Mouse (Mus musculus) cerebellum, adult (tissue): ENCODE results near the gene H2-Q10.
"Not testable (repeated sequence)": the region's sequence is repeated elsewhere in the genome, so short reads cannot be mapped to it uniquely, and the experiment has no call there.

Source experiments
- ATAC-seq: cut with Nextera tagmentation; 2 replicates; pipeline ENCODE4 v1.9.2; 2017; ENCODE audit warnings: mild to moderate bottlenecking, moderate library complexity, mixed read lengths; ENCODE audit not compliant: insufficient number of reproducible peaks, low FRiP score, low TSS enrichment

H2-Q10 gene

DNA sequence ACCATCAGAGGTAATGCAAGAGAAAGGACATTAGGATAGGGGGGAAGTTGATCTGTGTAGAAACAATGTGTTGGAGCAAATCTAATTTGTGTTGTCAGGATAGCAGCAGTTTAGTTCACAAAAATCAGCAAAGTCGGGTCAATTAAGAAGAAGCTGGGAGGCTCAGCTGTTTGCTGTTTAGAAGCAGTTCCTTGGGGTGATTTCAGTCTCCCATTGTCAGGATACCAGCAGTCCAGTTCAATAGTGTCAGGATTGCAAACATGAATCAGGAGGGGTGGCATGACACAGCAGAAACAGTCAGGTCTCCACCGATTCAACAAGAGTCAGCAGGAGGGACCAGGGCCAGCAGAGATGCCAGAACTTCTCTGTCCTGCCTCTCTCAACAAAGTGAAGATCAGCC is 25.4 kb upstream of the H2-Q10 start:
- ATAC-seq, result not testable (repeated sequence)

DNA sequence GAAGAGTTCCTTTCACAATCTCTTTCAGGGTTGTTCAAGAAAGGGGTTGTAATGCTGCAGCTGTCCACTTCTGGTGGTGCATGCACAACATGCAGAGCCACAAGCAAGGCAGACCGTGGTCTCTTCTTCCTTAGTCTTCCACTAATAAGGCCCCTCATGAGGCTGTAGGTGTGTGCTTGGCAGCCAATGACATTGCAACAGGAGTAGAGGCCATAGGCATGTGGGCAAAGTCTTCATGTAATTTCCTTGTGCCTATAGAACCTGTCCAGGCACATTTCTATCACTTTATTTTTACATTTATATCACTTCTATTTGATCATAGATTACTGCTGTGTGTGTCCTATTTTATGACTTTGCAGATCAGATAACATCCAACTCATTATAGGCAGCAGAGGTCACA is 11.6 kb upstream of the H2-Q10 start:
- not testable (repeated sequence) for ATAC-seq

DNA sequence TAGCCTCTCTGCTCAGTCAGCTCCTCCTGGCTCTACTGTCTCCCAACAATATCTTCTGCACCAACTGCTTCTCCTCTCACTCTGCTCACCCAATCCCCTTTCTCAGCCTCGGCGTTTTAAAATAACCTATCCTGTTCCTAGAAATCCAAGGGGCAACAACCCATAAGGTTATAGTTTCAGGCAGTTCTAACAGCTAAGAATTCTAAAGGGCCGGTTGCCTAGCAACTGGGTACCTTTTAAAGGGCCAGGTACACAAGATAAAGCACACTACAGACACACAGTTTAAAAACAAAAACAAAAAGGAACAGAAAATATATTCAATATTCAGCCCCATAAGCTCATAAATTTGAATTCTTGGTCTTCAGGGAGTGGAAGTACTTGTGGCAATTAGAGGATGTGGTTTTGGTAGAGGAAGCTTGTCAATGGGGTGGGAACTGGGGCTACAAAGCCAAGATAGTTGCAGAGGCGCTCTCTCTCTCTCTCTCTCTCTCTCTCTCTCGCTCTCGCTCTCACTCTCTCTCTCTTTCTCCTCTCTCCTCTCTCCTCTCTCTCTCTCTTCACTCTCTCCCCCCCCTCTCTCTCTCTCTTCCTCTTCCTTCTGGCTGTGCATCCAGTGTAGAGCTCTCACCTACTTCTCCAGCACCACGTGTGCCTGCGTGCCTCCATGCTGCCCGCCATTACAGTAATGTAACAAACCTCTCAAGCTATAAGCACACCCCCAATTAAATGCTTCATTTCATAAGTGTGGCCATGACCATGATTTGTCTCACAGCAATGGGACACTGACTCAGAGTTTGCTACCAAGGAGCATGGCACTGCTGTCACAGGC is 9.2 kb upstream of the H2-Q10 start:
- ATAC-seq, result not testable (repeated sequence)

DNA sequence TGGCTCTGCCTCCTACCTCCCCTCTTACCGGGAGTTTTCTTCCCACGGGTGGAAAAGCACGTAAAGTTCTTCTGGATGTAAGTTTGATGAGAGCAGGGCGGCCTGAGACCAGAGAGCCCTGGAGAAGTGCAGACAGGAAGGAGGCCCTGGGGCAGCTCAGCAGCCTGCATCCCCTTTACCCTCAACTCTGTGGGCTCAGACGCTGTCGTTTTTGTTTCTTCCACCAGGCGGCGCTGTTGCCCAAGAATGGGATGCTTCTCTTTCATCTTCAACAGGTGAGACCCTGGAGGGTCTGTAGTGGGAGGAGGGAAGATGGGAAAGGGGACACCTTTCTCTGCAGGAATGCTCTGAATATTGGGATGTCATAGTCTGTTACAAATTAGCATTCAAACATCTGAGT is 4.2 kb upstream of the H2-Q10 start:
- ATAC-seq, result not testable (repeated sequence)

DNA sequence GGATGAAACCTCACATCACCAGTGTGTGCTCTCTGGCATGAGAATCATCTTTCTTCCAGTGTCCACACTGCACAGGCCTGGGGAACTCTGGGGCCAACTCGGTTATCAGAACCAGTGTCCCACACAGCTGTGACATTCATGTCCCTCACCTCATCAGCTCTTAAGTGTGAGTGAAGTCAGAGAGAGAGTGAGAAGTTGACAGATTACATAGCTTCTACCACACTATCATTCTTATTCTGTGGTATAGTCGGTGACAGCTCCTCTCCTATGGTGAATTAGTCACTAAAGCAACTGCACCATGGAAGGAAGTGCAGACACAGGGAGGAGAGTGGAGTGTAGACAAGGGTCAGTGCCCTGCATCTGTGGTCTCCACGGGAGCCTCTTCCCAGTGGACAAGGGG is 953 bp upstream of the H2-Q10 start:
- not testable (repeated sequence) for ATAC-seq

DNA sequence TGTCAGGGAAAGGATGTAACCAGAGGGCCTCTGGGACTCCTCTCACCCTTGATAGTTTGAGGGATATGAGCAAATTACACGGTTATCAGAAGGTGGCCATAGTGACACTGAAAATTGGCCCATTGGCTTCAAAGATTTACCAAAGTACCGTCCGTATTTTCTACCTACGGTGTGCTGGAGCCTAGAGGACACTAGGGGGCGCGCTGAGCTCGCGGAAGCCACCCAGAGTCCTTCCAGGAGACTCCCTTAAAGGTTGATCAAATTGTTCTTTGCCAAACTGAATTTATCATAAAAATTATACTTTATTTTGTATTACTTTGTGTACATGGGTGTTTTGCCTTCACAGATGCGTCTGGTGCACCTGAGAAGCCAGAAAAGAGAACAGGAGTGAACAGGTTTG is 14.2 kb downstream of the H2-Q10 start:
- no peak for ATAC-seq

DNA sequence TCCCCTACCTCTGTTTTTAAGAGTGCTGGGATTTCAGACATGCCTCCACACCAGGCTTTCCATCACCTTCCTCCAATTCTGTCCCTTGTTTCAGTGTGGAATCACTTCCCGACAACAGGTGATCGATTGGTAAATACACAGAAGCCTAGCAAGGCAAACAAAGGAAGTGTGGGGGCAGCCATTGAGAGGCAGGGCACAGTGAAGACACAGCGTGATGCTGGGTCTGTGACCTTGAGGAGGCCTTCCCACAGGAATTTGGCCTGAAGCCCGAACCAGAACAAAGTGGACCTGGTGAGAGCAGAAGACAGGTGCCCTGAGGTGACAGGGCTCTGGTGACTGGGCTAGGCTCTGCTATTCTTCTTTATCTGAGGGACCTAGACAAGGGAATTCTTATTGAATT is 15.8 kb downstream of the H2-Q10 start:
- no peak for ATAC-seq

DNA sequence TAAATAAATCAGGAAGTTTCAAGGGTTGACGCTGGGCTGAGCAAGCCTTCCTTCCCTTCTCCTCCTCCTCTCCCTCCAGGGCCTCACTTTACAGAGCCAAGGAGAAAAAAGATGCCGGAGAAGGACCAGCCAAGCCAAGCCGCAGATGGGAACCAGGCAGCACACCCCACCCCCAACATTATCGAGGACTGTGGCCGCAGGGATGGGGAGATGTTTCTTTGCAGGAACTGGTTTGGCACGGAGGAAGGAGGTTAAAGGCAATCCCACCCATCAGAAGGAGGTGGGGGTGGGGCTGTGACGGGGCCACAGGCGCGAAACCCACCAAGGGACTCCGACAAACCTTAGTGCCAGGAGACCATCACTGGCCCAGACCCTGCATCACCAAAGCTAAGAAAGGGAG is 16.8 kb downstream of the H2-Q10 start:
- ATAC-seq, result no peak

DNA sequence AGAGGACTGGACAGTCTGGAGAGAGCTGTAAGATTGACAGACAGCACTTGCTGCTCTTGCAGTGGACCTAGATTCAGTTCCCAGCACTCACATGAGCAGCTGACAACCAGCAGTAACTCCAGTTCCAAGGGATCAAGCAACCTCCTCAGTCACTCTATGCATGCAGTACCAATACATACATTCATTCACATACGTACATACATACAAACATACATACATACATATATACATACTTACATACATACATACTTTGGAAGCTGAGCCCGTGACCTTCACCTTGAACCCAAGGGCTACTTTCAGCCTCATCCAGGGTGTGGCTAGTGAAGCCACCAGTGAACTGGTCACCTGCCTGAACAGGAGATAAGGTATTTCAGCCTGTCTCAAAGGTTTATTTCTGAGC is 18.2 kb downstream of the H2-Q10 start:
- ATAC-seq, result no peak

DNA sequence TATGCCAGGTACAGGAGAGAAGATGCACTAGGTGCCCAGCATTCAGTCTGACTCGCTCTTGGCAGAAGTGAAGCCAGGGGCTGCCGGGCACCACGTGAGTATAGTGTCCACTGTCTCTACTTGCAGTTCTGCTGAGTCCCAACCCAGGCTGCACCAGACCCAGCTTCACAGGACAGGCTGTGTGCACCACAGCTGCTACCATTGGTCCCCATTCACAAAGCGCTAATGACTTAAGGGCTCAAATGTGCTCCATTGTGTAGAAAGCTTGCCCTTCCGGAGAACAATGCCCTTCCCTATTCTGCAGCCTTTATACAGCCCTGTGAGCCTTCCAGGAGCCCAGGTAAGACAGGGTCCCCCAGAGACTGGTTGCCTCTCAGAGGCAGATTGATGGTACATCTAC is 20.4 kb downstream of the H2-Q10 start:
- no peak for ATAC-seq

DNA sequence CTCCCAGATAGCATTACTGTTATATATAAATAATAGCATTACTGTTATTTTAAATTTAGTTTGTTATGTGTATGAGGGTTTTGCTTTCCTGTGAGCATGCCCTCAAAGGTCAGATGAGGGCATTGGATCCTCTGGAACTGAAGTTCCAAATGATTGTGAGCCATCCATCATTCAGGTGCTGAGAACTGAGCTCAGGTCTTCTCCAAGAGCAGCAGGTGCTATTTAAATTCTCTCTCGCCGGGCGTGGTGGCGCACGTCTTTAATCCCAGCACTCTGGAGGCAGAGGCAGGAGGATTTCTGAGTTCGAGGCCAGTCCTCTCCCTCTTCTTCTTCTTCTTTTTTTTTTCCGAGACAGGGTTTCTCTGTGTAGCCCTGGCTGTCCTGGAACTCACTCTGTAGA is 27.2 kb downstream of the H2-Q10 start:
- ATAC-seq, result no peak

DNA sequence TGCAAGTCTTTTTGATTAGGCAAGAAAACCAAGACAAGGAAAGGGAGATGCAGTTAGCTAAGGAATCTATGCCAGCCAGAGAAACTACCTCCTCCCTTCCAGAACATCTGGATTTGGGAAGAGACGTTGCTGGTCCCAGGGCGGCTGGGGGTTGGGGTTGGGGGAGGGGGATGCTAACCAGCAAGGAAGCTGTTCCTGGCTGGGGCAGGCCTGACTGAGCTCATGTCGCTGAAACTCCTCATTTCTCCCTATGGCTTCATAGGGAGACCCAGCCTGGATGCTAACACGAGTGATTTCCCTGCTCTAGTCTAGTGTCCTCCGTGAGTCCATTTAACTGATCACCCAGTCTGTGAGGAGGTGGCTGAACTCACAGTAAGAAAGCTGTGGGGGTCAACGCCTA is 32.3 kb downstream of the H2-Q10 start:
- no peak for ATAC-seq

DNA sequence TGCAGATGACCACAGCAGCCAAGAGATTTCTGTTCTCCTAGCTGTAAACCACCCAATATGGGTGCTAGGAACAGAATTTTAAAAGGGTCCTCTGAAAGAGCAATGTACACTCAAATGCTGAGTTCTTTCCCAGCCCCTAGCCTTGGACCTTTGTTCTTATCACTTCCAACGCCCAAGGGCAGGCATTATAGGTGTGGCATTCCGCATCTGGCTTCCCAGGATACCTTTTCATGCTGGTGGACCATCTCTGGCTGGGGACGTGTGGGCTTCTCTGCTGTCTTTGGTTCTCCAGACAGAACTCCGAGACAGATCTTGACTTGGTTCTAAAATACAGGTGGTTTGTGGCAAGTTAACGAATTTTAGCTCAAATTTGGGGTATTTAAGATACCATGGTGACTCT is 32.9 kb downstream of the H2-Q10 start:
- ATAC-seq, result no peak

DNA sequence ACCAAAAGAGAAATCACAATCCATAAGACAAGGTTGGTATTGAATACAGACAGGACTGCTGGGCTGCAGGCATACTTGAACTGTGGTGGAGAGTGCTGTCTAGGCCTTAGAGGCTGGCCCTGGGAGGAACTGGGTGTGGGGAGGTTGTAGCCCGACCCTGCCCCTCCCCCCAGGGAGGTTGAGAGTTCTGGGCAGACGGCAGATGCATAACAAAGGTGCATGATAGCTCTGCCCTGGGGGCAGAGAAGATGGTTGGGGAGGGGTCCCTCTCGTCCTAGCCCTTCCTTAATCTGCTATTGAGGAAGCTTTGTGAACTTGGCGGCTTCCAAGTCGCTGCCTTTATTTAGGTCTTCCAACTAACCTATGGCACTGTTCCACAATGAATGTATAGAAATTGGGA is 34.0 kb downstream of the H2-Q10 start:
- ATAC-seq, result no peak

DNA sequence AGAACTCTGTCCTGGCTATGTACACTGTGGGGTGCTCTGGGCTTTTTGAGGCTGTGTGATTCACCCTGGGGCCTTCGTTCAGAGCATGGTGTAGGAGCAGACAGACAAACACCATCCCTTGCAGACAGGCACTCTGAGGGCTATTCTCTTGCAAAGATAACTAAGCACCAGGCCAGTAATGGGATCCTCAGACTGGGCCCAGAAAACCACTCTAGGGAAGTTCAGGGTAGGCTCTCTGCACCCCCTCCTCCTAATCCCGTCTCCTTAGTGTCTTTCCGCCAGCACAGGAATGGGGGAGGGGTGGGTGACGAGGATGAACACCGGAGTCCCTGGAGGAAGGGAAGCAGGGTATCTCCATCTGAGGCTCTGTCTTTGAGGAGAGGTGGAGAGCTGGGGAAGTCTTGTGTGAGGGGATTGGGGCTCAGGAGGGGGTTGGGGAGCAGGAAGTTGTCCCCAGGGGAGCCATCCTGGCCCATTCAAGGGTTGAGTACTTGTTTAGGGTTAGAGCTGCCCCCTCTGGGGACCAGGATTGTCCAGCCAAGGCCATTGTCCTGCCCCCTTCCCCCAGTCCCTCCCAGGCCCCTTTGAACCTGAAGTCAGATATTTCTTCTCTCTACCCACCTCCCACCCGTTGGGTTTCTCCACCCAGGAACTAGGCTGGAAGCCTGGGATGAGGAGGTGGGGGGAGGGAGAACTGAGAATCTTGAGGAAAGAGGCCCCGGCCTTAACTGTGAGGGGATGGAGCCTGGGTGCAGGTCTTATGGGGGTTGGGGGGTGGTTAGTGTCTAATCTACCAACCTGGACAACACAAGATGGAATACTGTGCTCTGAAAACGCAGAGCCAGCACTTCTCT is 35.0 kb downstream of the H2-Q10 start:
- no peak for ATAC-seq

DNA sequence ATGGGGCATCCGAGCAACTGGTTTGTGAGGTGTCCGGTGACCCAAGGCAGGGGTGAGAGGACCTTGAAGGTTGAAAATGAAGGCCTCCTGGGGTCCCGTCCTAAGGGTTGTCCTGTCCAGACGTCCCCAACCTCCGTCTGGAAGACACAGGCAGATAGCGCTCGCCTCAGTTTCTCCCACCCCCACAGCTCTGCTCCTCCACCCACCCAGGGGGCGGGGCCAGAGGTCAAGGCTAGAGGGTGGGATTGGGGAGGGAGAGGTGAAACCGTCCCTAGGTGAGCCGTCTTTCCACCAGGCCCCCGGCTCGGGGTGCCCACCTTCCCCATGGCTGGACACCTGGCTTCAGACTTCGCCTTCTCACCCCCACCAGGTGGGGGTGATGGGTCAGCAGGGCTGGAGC is 35.9 kb downstream of the H2-Q10 start, which contains the start of gene Pou5f1:
Gene Pou5f1, plus strand, starts transcription at position 243 of the 400 bp plus-strand sequence.
- no peak for ATAC-seq

DNA sequence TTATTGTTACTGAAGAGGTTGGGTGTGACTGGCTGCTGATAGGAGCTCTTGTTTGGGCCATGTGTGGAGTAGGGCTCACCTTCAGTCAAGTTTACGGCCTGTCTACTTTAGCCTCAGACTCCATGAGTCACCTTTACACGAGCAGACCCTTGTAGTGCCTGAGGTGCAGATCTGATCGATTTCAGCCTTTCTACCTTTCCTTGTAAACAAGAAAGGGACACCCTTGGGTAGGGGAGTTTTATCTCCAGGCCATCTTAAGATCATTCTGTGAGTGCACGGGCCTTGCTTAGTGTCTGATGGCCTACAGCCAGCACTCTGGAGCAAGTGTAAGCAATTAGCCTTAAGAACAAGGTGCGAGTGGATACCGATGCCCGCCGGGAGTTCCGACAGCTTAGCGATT is 37.0 kb downstream of the H2-Q10 start:
- ATAC-seq, result no peak

DNA sequence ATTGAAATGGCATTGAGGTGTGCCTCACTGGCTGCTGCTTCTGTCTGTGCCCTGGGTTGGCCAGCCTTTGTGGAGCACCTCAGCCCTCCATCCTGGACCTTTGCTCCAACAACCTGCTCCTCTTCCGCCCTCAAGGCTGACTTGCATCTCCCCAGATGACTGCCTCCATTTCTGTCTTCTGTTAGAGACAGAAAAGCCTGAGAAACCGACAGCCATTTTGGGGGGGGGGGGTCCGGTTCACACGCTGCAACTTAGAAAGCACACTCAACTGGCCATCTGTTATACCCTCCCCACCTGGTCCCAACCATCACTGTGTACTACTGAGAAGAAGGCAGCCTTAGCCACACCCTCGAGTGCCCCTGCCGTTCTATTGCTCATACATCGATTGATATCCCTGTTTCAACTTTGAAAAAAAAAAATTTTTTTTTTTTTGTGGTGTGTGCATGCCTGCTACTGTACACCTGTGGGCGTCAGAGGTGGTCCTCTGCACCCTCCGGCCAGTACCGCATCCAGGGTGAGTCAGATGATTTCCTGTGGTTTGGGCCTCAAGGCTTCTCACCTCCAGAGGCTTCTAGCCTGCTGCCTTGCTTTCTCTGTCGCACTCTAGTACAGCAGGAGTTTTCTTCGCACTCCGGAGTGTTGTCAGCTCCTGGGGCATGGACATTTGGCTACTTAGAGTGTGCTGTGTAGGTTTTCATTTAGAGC is 37.8 kb downstream of the H2-Q10 start:
- no peak for ATAC-seq

DNA sequence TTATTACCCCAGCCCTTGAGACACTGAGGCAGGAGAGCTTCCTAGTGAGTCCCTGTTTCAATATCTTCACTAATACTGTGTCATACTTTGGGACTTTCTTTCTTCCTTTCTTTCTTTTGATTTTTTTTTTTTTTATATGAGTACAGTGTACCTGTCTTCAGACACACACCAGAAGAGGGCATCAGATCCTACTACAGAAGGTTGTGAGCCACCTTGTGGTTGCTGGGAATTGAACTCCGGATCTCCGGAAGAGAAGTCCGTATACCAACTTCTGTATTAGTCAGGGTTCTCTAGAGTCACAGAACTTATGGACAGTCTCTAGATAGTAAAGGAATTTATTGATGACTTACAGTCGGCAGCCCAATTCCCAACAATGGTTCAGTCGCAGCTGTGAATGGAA is 38.4 kb downstream of the H2-Q10 start:
- ATAC-seq, result not testable (repeated sequence)

DNA sequence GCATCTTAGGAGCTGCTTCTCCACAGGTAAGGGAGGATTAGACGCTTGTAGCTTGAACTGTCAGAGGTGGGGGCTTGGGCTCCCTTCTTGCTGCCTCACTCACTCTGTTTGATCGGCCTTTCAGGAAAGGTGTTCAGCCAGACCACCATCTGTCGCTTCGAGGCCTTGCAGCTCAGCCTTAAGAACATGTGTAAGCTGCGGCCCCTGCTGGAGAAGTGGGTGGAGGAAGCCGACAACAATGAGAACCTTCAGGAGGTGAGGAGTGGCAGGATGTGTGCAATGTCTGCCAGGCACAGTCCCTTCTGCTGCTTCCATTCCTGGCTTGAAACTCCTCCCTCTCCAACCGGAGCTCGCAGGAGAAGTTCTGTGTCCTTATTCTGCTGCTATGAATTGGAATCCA is 39.4 kb downstream of the H2-Q10 start:
- ATAC-seq, result no peak
